Mouse (Mus musculus): ENCODE results near the gene Garem2. TPM values are rescaled to one million over a fixed set of nuclear protein-coding genes. Genes with fewer than 3 reads are reported as not detected.

Garem2 gene
- total and polyA plus RNA-seq, 3 experiments: 0.21 TPM; not detected in 2

DNA sequence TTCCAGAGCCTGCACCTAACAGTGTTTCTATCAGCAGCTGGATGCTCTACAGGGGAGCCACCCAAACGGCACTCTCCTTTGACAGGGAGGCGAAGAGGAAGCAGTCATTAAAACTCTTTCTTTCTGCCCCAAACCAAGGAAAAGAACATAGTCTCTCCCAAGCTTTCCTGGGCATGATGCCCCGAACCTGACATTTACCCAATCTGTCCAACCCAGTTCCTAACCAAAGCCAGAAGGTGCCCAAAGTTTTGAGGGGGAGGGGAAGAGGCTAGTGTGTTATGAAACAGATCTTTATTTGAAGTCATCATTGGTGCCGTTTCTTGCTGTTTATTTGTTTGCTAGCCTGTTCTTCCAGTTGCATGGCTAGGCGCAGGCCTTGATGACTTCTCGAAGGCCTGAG, 9.2 kb upstream of the Garem2 start:
- Histone ChIP-seq H3K79me2 (replicated peaks; ENCODE audit: control insufficient read depth, extremely low read depth, insufficient read depth, poor library complexity, severe bottlenecking) (no peaks in the 10 kb centered on the region), H3K9ac (ENCODE audit: insufficient read depth, low read depth) (no peak overlapping the region), H3K9me3 (replicated peaks; ENCODE audit: low read length) (peaks cover 20% of the 10 kb centered on the region), H3K4me1 (ENCODE audit: control insufficient read depth in 1 of 2, insufficient read depth in 2 of 2) (peaks cover 2 to 7% of the 10 kb centered on the region in 2 experiments; a peak in 3 of 4 replicates), H3K4me3 (replicated peaks in 1 of 3; ENCODE audit: low read depth in 2 of 3, low read length in 2 of 3, poor library complexity in 1 of 3) (no peak overlapping the region), H3K36me3 (replicated peaks in 1 of 2; ENCODE audit: control insufficient read depth in 1 of 2, insufficient read depth in 1 of 2, low read length in 1 of 2) (peaks cover 5 to 26% of the 10 kb centered on the region in 2 experiments), H3K27me3 (replicated peaks) (no peaks in the 10 kb centered on the region), H3K27ac (ENCODE audit: insufficient read depth, low read depth) (no peak overlapping the region), H3K4me2 (ENCODE audit: insufficient read depth, low read depth, poor library complexity, severe bottlenecking) (no peak overlapping the region)
- dilution Hi-C loops (cut with MboI; ENCODE audit: extremely low pct_ligation_motif_present, extremely low pct_unique_long_range_greater_than_20kb, low sequenced_read_pairs): no loop called here
- no peak for TF ChIP-seq RAD21 (IDR thresholded peaks at IDR 0.05; ENCODE audit: low read depth, low read length)
- no peak for TF ChIP-seq MEF2A (IDR thresholded peaks at IDR 0.05; ENCODE audit: borderline replicate concordance, low read depth, low read length)
- TF ChIP-seq CHD2 (IDR thresholded peaks at IDR 0.05; ENCODE audit: low read length): no peak
- no peak for TF ChIP-seq MAZ (IDR thresholded peaks at IDR 0.05; ENCODE audit: low read depth, low read length)
- no peak for TF ChIP-seq HCFC1 (IDR thresholded peaks at IDR 0.05; ENCODE audit: low read depth, low read length)
- no peak for TF ChIP-seq MXI1 (IDR thresholded peaks at IDR 0.05; ENCODE audit: low read depth, low read length)
- TF ChIP-seq PAX5 (IDR thresholded peaks at IDR 0.05; ENCODE audit: low read length): no peak
- TF ChIP-seq ETS1 (conservative IDR thresholded peaks at IDR 0.05; ENCODE audit: low read depth, low read length): no peak
- in situ Hi-C loops (cut with MboI; ENCODE audit: low pct_ligation_motif_present, low pct_unique_long_range_greater_than_20kb, low sequenced_read_pairs): loop anchor here (25.0 kb wide), 2 partner anchors 283 to 683 kb away; no protein-coding TSS in a partner anchor
- no peak for DNase-seq (ENCODE audit: extremely low read depth)

DNA sequence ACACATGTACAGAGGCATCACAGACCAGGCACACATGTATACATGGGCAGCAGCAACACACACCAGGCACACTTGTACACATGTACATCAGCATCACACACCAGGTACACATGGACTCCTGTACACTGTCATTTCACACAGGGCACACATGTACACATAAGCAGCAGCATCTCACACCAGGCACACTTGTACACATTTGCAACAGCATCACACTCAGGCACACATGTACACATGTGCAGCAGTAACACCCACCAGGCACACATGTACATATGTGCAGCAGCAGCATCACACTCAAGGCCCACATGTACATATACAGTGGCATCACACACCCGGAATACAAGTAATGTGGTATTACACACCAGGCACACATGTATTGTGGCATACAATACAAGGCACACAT, 6.7 kb upstream of the Garem2 start:
- dilution Hi-C loops (cut with MboI; ENCODE audit: extremely low pct_ligation_motif_present, extremely low pct_unique_long_range_greater_than_20kb, low sequenced_read_pairs) (no loop called here), in situ Hi-C loops (cut with MboI; ENCODE audit: low pct_ligation_motif_present, low pct_unique_long_range_greater_than_20kb, low sequenced_read_pairs) (loop anchor here (25.0 kb wide), 2 partner anchors 286 to 686 kb away; no protein-coding TSS in a partner anchor)
- H3K27me3 ChIP-seq (replicated peaks): no peaks in the 10 kb centered on the region
- DNase-seq (ENCODE audit: extremely low read depth): no peak
- H3K4me2 ChIP-seq (ENCODE audit: insufficient read depth, low read depth, poor library complexity, severe bottlenecking): no peak overlapping the region
- TF ChIP-seq JUN (IDR thresholded peaks at IDR 0.05; ENCODE audit: insufficient read depth, low read depth, low read length) (no peak), USF1 (IDR thresholded peaks at IDR 0.05; ENCODE audit: low read depth, low read length) (no peak)
- no peak overlapping the region for H3K4me3 ChIP-seq (replicated peaks in 1 of 3; ENCODE audit: low read depth in 2 of 3, low read length in 2 of 3, poor library complexity in 1 of 3)
- no peaks in the 10 kb centered on the region for H3K79me2 ChIP-seq (replicated peaks; ENCODE audit: control insufficient read depth, extremely low read depth, insufficient read depth, poor library complexity, severe bottlenecking)
- H3K27ac ChIP-seq (ENCODE audit: insufficient read depth, low read depth): no peak overlapping the region
- H3K36me3 ChIP-seq (replicated peaks in 1 of 2; ENCODE audit: control insufficient read depth in 1 of 2, insufficient read depth in 1 of 2, low read length in 1 of 2): peaks cover 5 to 26% of the 10 kb centered on the region in 2 experiments
- H3K9me3 ChIP-seq (replicated peaks; ENCODE audit: low read length): peaks cover 33% of the 10 kb centered on the region
- H3K9ac ChIP-seq (ENCODE audit: insufficient read depth, low read depth): no peak overlapping the region
- peaks cover 3 to 7% of the 10 kb centered on the region in 2 experiments; a peak in 2 of 4 replicates for H3K4me1 ChIP-seq (ENCODE audit: control insufficient read depth in 1 of 2, insufficient read depth in 2 of 2)

DNA sequence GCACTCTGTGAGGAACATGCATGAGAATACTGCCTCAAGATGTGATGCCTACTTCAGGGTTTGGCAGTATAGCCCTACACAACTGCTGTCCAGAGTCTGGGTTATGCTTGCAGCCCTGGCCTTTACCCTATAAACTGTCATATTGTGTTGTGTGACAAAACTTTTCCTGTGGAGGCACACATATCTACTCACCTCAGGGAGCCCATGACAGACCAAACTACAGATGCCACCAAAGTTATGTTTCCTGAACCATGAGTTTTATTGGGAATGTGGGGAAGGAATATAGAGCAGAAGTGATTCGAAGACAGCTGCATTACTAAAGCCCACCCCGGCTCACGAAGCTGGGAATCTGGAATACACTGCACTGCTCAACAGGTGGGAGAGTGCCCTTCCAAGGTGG, 1.6 kb upstream of the Garem2 start:
- dilution Hi-C loops (cut with MboI; ENCODE audit: extremely low pct_ligation_motif_present, extremely low pct_unique_long_range_greater_than_20kb, low sequenced_read_pairs): no loop called here
- in situ Hi-C loops (cut with MboI; ENCODE audit: low pct_ligation_motif_present, low pct_unique_long_range_greater_than_20kb, low sequenced_read_pairs): no loop called here
- H3K27me3 ChIP-seq (replicated peaks): peaks cover 4% of the 10 kb centered on the region

More for the DNA sequence above, 1.6 kb upstream of the Garem2 start:
- no peak overlapping the region for H3K27ac ChIP-seq (ENCODE audit: insufficient read depth, low read depth)
- H3K9ac ChIP-seq (ENCODE audit: insufficient read depth, low read depth): no peak overlapping the region
- H3K79me2 ChIP-seq (replicated peaks; ENCODE audit: control insufficient read depth, extremely low read depth, insufficient read depth, poor library complexity, severe bottlenecking): no peaks in the 10 kb centered on the region
- H3K4me3 ChIP-seq (replicated peaks in 1 of 3; ENCODE audit: low read depth in 2 of 3, low read length in 2 of 3, poor library complexity in 1 of 3): no peak overlapping the region
- H3K4me2 ChIP-seq (ENCODE audit: insufficient read depth, low read depth, poor library complexity, severe bottlenecking): no peak overlapping the region
- H3K36me3 ChIP-seq (replicated peaks in 1 of 2; ENCODE audit: control insufficient read depth in 1 of 2, insufficient read depth in 1 of 2, low read length in 1 of 2): peaks cover 0 to 8% of the 10 kb centered on the region in 2 experiments
- no peak for DNase-seq (ENCODE audit: extremely low read depth)
- H3K9me3 ChIP-seq (replicated peaks; ENCODE audit: low read length): peaks cover 29% of the 10 kb centered on the region
- H3K4me1 ChIP-seq (ENCODE audit: control insufficient read depth in 1 of 2, insufficient read depth in 2 of 2): peaks cover 2 to 4% of the 10 kb centered on the region in 2 experiments; a peak in 2 of 4 replicates
- TF ChIP-seq ZKSCAN1 (IDR thresholded peaks at IDR 0.05; ENCODE audit: borderline replicate concordance, low read depth, low read length): no peak
- TF ChIP-seq ETS1 (conservative IDR thresholded peaks at IDR 0.05; ENCODE audit: low read depth, low read length): no peak
- no peak for TF ChIP-seq JUND (conservative IDR thresholded peaks at IDR 0.05; ENCODE audit: low read depth, low read length)
- TF ChIP-seq MAX (IDR thresholded peaks at IDR 0.05; ENCODE audit: low read length): no peak
- no peak for TF ChIP-seq ZC3H11A (IDR thresholded peaks at IDR 0.05; ENCODE audit: low read depth, low read length)
- no peak for TF ChIP-seq TCF12 (IDR thresholded peaks at IDR 0.05; ENCODE audit: low read depth, low read length)
- TF ChIP-seq MAZ (IDR thresholded peaks at IDR 0.05; ENCODE audit: low read depth, low read length): no peak
- no peak for TF ChIP-seq EP300 (IDR thresholded peaks at IDR 0.05; ENCODE audit: low read length)
- no peak for TF ChIP-seq HCFC1 (IDR thresholded peaks at IDR 0.05; ENCODE audit: low read depth, low read length)
- no peak for TF ChIP-seq MXI1 (IDR thresholded peaks at IDR 0.05; ENCODE audit: low read depth, low read length)
- no peak for TF ChIP-seq UBTF (IDR thresholded peaks at IDR 0.05; ENCODE audit: low read depth, low read length)
- TF ChIP-seq MAFK (IDR thresholded peaks at IDR 0.05; ENCODE audit: insufficient replicate concordance, low read length): no peak
- no peak for TF ChIP-seq SMC3 (IDR thresholded peaks at IDR 0.05; ENCODE audit: low read depth, low read length)
- no peak for TF ChIP-seq MYC (IDR thresholded peaks at IDR 0.05; ENCODE audit: low read depth, low read length)
- no peak for TF ChIP-seq IRF4 (IDR thresholded peaks at IDR 0.05; ENCODE audit: low read depth, low read length)
- no peak for TF ChIP-seq BHLHE40 (IDR thresholded peaks at IDR 0.05; ENCODE audit: low read depth, low read length)
